Mouse (Mus musculus): Measurements from ENCODE around the gene Snx32.
A peak's percentile ranks its signal among the peaks of the same experiment; 100 is the strongest.

DNA sequence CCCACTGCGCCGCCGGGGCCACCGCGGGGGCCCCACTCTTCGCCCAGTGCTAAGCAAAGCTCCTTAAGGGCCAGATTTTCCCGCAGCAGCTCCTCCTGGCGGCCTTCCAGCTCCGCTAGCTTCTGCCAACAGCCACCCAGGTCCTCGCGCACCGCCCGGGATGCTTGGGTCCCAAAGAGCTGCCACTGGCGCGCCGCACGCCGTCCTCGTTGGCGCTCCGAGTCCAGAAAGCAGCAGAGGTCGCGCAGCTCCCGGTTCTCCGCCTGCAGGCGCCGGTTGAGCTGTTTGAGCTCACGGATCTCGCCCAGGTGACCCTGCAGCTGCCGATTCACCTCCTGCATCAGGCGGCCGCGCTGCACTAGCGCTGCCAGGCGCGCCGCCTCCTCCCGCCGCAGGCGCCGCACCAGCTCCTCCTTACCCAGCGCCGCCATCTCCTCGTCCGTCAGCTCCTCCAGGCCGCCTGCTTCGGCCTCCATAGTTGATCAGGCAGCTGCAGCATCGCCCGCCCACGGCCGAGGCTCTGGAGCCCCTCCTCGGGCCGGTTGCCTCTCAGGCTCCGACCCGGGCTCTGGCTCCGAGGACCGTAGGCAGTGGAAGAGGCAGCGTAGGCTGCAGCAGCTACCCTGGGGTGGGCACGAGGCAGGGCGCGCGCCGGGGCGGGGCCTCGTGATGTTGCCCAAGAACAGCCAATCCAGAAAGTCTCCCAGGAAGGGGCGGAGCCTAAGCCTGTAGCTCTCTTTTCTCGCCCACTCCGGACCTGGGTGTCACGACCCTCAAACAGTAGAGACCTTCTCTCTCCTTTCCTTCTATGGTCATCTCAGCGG lies 53.2 kb downstream of the Snx32 start:
- peak; percentile 35 for TF ChIP-seq CTCF (IDR thresholded peaks at IDR 0.05)
- TF ChIP-seq EP300 (IDR thresholded peaks at IDR 0.05), result no peak
